Mouse (Mus musculus) E14TG2a.4 (cell line): ENCODE results near the gene Ets1.

Experiments used
- H3K27me3 ChIP-seq: 2 replicates; pipeline ENCODE4 v1.6.1; 2014; ENCODE audit warnings: low read length, control low read depth; ENCODE audit not compliant: insufficient read depth
- H3K36me3 ChIP-seq: 2 replicates; pipeline ENCODE4 v1.6.1; 2014; ENCODE audit warnings: low read length, control low read depth; ENCODE audit not compliant: insufficient read depth
- H3K4me1 ChIP-seq: replicated peaks from 2 replicates; pipeline ENCODE4 v1.6.1; 2014; ENCODE audit warnings: low read depth, low read length, control low read depth
- H3K4me3 ChIP-seq: replicated peaks from 2 replicates; pipeline ENCODE4 v1.5.1; 2014; ENCODE audit warnings: mild to moderate bottlenecking, low read length
- H3K9me3 ChIP-seq: 2 replicates; pipeline ENCODE4 v1.6.1; 2014; ENCODE audit warnings: low read length, control low read depth
- CTCF ChIP-seq: conservative IDR thresholded peaks from 2 replicates; pipeline ENCODE4 v1.5.1; 2014; ENCODE audit warnings: low read length
- NANOG ChIP-seq: IDR thresholded peaks from 2 replicates; pipeline ENCODE4 v1.6.1; 2014; ENCODE audit warnings: borderline replicate concordance, low read length, mixed read lengths
- POU5F1 ChIP-seq: IDR thresholded peaks from 2 replicates; pipeline ENCODE4 v1.6.1; 2014; ENCODE audit warnings: low read length, borderline replicate concordance

Gene Ets1

DNA sequence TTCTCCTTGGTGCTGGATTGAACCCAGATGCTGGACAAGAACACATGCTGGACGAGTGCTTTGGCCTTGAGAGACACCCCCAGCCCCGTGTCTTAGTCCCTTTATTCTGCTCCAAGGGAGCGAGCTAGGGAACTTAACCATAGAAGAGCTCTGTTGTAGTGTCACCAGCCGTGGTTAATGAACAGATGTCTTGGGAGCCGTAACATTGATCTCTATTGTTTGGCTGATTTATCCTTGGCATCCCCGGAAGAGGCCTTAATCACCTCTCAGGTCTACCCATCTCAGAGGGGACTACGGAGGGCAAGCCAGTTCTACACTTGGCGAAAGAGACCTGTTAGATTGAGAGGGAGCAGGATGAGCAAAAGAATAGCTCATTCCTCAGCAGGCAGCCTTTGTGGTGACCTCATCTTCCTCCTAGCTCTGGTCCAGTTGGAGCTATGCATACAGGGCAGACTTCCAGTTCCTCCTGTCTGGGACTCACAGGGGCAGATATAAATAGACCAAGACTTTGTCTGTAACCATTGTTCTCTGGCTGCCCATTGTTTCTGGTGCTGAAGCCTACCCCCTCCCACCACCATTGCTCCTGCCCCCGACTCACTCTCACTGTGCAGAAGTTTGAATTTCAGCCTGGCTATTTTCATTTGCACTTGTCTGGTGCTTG, 79.9 kb downstream of the Ets1 start:
- H3K4me3 ChIP-seq = no peak overlapping the region
- TF ChIP-seq NANOG = no peak
- no peak for TF ChIP-seq POU5F1
- H3K9me3 ChIP-seq = no peaks in the 10 kb centered on the region
- H3K36me3 ChIP-seq = no peaks in the 10 kb centered on the region
- peaks cover 9% of the 10 kb centered on the region for H3K4me1 ChIP-seq
- peaks cover 26% of the 10 kb centered on the region for H3K27me3 ChIP-seq

DNA sequence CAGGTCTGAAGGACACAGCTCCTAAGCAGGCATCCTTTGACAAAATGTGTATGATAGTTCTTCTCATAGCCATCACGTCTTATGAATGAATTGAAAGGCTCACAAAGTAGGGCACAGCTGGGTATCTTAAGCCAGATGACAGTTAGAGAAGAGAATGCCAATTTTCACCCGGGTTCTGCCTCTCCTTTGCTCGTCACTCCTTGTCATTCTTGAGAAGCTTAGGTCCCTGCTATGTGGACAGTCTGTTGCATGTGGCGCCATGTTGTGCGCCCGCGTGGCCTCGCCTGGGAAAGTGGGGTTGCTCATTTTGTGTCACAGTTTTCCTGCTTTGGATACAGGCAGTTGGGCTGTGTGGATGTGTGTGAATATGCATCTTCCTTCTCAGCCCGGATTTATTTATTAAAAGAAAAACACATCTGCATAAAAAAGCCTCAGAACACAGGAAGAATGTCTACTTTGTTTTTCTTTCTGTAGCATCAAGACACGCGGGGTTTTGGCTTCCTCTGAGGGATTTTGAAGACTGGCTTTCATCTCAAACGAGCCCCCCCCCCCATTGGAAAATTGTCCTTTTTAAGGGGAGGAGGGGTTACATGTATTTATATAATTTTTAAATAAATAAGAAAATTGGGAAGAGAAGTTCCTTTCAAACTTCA, 81.4 kb downstream of the Ets1 start:
- Histone ChIP-seq H3K36me3 (no peaks in the 10 kb centered on the region), H3K27me3 (peaks cover 12% of the 10 kb centered on the region; the same call in 1 of the 2 replicates), H3K9me3 (no peaks in the 10 kb centered on the region), H3K4me3 (no peak overlapping the region), H3K4me1 (peaks cover 9% of the 10 kb centered on the region)
- TF ChIP-seq NANOG = no peak
- TF ChIP-seq CTCF = no peak
- no peak for TF ChIP-seq POU5F1

DNA sequence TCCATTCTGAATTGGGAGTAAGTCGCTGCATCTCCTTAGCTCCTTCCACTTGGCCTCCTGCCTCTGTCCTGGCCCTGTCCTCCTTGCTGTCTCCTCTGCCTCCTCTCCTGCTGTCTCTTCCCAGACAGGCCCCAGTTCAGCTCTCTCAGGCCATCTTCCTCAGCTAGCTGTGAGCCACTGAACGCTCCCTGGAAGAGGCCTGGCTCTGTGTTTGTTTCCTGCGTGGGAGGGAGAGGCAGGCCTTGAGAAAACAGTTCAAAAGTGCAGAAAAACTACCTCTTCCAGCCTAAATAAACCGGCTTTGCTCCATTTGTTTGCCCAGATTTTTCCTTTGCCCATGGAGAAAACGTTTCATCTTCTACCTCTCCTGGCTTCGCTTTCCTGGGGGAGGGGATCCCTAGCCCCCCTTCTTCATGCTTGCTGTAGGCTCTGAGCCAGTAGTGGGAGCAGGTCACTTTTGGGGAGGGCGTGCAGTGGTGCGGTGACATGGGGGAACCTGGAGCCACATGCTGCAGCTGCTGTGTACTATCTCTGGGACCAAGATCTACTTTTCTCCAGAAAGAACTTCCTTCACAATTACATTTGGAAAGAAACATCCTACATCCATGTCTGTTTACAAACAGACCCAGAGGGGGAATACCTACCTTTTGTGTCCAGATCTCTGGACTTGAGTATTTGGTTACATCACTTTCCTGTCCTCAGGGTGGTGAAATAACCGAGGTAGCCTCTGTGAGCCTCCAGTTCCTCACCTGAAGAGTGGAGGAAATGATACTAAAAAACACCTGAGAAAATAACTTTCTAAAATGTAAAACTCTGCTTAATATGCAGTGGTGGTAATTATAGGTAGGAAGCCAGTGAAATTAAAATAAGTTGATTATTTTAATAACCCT, 82.2 kb downstream of the Ets1 start:
- Histone ChIP-seq H3K36me3 (no peaks in the 10 kb centered on the region), H3K4me1 (peaks cover 9% of the 10 kb centered on the region), H3K27me3 (peaks cover 6% of the 10 kb centered on the region; the same call in 1 of the 2 replicates), H3K4me3 (no peak overlapping the region), H3K9me3 (no peaks in the 10 kb centered on the region)
- no peak for TF ChIP-seq NANOG
- TF ChIP-seq POU5F1 = no peak
- TF ChIP-seq CTCF = no peak

DNA sequence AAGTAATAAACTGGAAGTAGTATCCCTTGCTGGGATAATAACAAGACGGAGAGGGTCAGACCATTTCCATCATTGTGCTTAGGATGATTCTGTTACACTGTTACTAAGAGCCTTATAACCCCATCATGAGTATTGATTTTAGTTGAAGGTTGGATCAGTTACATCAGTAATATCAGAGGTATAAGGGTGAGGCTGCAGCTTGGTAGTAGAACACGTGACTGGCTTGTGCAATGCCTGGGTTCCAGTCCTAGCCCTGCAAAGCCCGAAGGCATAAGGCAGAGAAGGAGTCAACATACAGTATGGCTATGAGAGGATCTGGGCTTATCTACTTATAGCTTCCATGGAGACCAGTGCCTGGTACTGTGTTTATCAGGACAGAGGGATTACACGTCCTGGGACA, 82.8 kb downstream of the Ets1 start:
- H3K4me1 ChIP-seq = peaks cover 9% of the 10 kb centered on the region
- TF ChIP-seq CTCF (no peak), NANOG (no peak), POU5F1 (no peak)
- no peaks in the 10 kb centered on the region for H3K36me3 ChIP-seq
- H3K4me3 ChIP-seq = no peak overlapping the region
- H3K9me3 ChIP-seq = no peaks in the 10 kb centered on the region
- peaks cover 6% of the 10 kb centered on the region; the same call in 1 of the 2 replicates for H3K27me3 ChIP-seq

DNA sequence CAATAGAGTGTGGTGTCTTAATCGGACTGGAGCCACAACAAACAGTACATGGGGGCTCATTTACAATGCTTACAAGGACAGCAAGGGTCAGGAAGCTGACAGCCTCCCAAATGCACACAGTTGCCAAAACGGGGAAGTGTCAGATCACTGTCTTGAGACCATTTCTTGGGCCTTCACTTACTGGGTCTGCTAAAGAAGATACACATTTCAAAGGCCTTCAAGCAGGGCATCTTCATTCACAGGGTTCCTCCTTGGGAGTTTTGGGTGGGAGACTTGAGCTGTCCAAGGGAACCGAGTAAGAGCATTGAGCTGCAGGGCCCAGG, 83.9 kb downstream of the Ets1 start:
- Histone ChIP-seq H3K9me3 (no peaks in the 10 kb centered on the region), H3K27me3 (0 out of 2 replicates have a peak, but pooled peaks cover under 1% of the 10 kb centered on the region), H3K4me1 (peaks cover 9% of the 10 kb centered on the region), H3K4me3 (no peak overlapping the region), H3K36me3 (no peaks in the 10 kb centered on the region)
- TF ChIP-seq NANOG = no peak
- TF ChIP-seq CTCF = no peak
- no peak for TF ChIP-seq POU5F1

DNA sequence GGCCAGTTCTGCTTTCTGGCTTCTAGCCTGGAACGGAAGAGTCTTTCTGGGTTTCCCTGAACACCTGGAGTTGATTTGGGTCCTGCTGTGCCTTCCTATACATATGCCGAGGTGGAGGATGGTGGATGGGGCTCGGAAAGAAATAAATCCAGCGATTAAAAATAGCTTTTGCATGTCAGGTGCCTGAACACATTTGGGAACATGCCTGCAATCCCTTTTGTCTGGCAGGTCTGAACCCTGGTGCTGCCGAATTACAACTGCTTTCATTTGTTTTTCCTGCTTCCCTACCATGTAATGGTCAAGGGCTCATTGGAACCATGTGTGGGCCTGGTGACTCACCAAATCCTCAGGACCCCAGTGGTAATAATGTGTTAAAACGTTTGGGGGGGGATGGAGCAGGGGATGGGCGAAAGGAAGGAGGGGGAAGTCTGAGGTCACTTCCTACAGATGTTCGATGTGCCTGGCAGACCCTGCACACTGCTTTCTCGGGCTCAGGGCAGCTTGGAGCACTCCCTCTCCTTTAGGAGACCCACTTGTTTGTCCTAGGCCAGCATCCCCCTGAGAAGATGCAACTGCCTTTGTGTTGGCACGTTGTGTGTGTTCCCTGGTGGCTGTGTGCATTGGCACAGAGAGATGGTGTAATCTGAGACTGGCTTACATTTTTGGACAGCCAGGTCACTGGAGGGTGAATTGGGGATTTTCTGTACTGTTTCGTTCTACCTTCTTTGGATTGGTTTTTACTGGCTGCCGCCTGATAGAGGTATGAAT, 84.4 kb downstream of the Ets1 start:
- Histone ChIP-seq H3K9me3 (no peaks in the 10 kb centered on the region), H3K36me3 (no peaks in the 10 kb centered on the region), H3K4me1 (peaks cover 9% of the 10 kb centered on the region), H3K4me3 (no peak overlapping the region), H3K27me3 (no peaks in the 10 kb centered on the region)
- no peak for TF ChIP-seq NANOG
- no peak for TF ChIP-seq POU5F1
- no peak for TF ChIP-seq CTCF

DNA sequence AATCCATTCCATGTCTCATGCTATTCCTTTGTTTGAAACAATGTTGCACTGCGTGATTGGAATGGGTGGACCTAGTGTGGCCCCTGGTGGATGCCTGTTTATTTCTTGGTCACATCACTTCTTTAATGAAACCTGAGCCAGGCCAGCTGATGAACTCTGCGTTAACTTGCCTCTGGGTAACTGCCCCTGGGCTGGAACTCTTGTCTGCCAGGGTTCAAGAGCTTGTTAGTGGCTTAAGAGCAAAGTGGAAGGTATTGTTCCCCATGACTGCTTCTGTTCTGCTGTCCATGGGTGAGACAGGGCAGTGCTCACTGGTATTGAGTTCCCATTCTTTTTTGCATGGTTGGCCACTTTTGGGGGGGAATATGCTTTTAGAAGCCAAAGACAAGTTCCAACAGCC, 85.1 kb downstream of the Ets1 start:
- TF ChIP-seq NANOG (no peak), POU5F1 (no peak), CTCF (no peak)
- no peaks in the 10 kb centered on the region for H3K27me3 ChIP-seq
- no peaks in the 10 kb centered on the region for H3K36me3 ChIP-seq
- peaks cover 3% of the 10 kb centered on the region; the same call in 1 of the 2 replicates for H3K4me1 ChIP-seq
- H3K9me3 ChIP-seq = no peaks in the 10 kb centered on the region
- no peak overlapping the region for H3K4me3 ChIP-seq

DNA sequence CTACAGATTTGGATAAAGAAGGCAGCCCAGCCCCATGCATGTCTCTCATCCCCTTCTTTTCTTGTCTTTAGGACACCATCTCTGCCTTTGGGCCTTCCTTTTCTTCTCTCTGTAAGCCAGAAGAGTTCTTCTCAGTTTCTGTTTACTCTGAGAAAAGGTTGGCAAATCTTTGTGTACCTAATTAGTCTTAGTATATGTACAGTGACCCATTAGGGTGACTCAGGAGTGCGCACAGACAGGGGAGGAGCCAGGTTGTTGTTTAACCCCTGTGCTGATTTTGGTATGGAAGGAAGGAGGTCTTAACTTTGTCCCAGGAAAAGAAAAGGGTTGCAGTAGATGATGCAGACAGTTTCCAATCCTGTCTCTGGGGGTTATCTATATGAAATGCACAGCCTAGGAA, 86.2 kb downstream of the Ets1 start:
- no peaks in the 10 kb centered on the region for H3K36me3 ChIP-seq
- no peak for TF ChIP-seq NANOG
- TF ChIP-seq CTCF = no peak
- TF ChIP-seq POU5F1 = no peak
- H3K9me3 ChIP-seq = no peaks in the 10 kb centered on the region
- H3K27me3 ChIP-seq = no peaks in the 10 kb centered on the region
- H3K4me3 ChIP-seq = no peak overlapping the region
- H3K4me1 ChIP-seq = no peaks in the 10 kb centered on the region
